Mouse (Mus musculus): ENCODE results near the gene Ap1m1. TPM values are rescaled to one million over a fixed set of nuclear protein-coding genes. Genes with fewer than 3 reads are reported as not detected.
A peak's percentile ranks its signal among the peaks of the same experiment; 100 is the strongest.

Gene Ap1m1
- total RNA-seq, 2 experiments from 2014 or later: 98.9 to 106 TPM

DNA sequence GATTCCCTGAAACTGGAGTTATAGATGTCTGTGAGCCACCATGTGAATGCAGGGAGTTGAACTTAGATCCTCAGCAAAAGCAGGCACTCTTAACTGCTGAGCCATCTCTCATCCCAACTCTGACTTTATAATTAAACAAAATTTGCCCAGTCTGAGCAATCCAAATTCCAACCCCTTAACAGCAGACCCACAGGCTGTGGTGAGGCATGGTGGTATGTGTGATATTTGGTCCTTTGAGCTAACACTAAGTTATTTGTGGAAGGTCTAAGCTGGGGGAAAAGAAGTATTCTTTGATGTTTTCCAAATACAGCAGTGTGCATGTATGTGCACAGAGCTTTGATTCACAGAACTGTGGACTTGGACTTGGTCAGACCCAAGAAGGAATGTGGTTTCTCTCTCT lies 49.2 kb downstream of the Ap1m1 start:
- DNase-seq (ENCODE audit: low spot score in 2 of 2): no peak

DNA sequence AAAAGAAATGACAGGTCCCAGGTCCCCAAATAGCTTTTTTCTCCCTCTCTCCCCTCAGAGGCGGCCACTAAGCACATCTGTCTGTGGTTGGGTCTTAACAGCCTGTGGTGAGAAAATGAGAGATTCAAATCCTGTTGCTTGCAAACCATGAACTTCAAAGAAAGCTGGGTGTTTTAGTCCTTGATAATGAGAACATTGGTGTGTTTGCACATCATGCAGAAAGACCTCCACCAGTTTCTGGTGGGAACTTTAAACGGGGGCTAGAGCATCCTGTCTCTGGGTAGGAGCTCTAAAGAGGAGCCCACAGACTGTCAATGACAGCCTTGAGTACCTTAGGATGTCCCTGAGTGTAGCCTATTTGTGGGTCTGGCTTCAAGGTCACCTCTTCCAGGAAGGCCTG lies 51.3 kb downstream of the Ap1m1 start:
- DNase-seq (ENCODE audit: low spot score in 2 of 2): no peak

DNA sequence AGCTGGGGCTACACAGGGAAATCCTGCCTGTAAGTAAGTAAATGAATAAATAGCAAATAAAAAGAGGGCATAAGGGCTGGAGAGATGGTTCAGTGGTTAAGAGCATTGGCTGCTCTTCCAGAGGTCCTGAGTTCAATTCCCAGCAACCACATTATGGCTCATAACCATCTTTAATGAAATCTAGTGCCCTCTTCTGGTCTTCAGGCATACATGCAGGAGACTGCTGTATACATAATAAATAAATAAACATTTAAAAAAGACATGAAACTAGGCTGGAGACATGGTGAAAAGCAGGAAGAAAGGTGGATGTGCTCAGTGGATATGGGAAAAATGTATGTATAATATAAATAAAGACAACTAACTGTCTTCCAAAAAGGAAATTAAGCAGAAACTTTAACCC lies 53.5 kb downstream of the Ap1m1 start:
- no peak for DNase-seq (ENCODE audit: low spot score in 2 of 2)

DNA sequence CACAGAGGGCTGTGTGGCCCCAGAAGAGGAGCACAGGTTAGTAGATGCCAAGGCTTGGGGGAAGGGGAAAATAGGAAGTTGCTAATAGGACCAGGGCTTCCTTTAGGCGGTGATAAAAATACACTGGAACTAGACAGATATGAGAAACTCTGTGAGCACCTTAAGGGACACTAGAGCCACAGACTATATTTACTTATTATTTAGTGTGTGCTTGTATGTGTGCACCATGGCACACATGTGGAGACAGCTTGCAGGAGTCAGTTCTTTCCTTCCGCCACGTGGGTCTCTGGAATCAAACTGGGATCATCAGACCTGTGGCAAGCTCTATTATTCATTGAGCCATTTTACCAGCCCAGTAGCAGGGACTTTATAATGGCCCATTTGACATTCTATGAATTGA lies 55.3 kb downstream of the Ap1m1 start:
- no peak for DNase-seq (ENCODE audit: low spot score in 2 of 2)

DNA sequence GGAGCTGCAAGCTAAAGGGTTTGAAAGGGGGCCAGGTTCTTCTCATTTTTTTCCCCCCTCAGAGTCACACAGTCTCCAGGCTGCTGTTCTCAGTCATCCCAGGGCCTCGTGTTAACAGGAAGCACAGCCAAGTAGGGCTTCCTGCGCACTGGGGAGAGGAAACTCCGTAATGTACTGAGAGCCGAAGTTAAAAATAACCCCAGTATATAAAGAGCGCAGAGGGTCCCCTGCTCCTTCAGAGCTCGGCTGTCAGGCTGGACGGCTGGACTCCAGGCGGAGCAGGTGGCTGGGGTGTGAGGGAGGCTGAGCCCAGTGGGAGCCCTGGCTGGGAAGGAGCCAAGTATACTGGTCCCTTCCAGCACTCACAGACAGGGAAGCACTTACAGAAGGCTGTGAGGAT lies 55.9 kb downstream of the Ap1m1 start:
- peak; percentile 63 to 72 for DNase-seq (ENCODE audit: low spot score in 2 of 2)

DNA sequence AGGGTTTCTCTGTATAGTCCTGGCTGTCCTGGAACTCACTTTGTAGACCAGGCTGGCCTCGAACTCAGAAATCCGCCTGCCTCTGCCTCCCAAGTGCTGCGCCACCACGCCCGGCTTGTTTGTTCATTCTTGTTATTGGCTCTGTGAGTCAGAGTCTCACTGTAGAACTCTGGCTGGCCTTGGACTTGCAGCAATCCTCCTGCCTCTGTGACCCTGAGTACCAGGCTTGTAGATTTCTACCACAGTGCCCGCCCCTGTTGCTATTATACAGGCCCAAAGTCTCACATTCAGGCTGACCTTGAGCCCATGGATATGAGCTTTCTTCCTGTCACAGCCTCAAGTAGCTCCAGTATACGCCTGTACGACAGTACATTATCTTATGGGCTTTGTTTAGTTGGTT lies 56.7 kb downstream of the Ap1m1 start:
- DNase-seq (ENCODE audit: low spot score in 2 of 2): no peak

DNA sequence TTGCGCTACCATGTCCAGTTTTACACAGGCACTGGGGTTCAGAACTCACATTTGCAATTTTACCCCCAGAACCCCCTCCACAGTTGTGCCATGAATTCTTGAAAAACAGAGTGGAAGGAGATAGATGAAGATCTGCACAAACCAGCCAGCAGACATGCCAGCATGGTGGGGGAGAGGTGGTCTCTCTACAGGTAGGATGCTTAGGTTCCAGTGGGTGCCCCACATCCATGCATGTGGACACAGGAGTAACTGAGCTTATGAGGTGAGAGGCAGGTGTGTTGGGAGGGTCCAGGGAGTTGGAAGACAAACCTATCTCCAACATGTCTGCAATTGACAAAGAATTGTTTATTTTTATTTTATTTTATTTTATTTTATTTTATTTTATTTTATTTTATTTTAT lies 59.1 kb downstream of the Ap1m1 start:
- DNase-seq (ENCODE audit: low spot score in 2 of 2): no peak

DNA sequence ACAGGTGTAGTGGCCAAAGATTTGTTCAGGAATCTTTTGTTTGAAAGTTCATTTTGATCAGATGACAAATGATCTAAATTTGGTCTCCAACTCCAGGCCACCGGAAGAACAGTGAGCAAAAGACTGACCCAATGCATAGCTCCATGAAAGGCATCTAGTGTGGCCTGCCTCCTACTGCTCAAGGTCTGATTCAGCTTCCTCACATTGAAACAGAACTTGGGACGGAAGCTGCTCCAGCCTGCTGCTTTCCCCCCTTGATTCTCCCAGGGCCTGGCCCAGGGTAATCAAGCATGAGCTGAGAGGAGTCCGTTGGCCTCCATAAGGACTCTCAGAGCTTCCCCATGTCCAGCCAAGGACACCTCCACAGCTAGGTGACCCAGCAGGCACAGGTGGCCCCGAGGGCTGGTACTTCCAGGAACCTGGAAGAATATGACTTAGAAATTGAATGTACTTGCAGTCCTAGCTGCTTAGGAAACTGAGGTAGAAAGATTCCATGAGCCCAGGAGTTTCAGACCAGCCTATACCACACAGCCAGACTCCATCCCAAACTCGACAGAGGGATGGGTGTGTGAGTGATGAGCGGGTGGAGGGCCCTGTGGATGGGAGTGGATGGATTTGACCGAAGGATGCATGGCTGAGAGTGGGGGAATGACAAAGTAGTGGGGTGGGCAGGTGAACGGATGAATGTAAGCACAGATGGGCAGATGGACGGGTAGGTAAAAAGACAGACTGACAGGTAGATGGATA lies 61.0 kb downstream of the Ap1m1 start:
- DNase-seq (ENCODE audit: low spot score in 2 of 2): no peak

DNA sequence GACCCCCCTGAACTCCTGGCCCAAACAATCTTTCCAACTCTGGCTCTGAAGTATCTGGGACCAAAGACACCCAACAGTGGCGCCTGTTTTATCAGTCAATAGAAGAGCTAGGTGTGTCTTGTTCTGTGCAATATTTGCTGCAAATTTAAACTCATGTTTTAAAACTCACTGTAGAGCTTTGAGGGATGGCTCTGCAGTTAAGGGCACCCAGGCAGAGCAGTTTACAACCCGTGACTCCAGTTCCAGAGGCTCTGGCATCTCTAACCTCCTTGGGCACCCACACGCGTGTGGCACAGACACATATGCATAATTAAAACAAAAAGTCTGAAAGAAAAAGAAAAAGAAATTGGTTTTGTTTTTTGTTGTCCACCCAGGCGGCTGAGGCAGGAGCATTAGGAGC lies 61.7 kb downstream of the Ap1m1 start:
- no peak for DNase-seq (ENCODE audit: low spot score in 2 of 2)

DNA sequence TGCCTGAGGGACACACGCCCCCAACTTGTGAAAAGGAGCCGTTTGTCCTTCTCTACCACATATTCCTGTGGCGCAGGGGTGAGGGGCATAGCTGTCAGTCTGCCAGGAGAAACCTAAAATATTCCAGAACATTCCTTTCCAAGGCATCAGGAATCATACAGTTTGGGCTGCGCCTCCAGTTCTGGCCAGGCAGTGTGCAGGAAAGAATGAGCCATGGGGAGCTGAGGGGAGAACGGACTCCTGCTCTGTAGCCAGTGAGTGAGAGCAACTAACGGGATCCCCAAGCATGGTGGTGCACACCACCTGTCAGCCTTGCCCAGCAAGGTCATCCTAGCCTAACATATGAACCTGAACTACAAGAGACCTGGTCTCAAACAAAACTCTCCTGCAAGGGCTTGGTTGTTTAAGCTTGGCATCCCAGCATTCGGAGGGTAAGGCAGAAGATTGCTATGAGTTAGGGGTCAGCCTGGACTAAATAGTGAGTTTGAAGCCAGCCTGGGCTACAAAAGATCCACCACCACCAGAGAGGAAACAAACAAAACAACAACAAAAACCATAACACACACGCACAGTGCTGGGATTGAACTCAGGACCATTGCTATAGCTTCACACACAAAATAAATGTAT lies 63.3 kb downstream of the Ap1m1 start:
- DNase-seq (ENCODE audit: low spot score in 2 of 2): no peak

DNA sequence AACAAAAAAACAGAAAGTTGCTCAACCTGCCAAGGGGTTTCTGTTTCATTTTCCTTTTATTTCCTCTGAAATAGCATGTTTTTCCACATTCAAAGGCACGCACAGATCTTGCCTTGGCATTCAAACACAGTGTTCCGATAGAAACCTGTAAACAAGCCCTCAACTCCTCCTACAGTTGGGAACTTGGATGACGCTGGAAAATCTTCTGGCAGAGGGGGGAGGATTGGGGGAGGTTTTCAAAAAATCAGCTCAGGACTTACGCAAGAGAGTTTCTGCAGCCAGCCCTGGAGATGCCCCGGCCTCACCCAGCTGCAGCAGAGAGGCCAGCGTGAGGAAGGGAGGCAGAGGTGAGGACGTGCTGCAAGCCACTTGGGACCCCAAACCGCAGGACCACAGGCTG lies 63.8 kb downstream of the Ap1m1 start:
- DNase-seq (ENCODE audit: low spot score in 2 of 2): peak in 1 of 2 experiments; percentile 54

DNA sequence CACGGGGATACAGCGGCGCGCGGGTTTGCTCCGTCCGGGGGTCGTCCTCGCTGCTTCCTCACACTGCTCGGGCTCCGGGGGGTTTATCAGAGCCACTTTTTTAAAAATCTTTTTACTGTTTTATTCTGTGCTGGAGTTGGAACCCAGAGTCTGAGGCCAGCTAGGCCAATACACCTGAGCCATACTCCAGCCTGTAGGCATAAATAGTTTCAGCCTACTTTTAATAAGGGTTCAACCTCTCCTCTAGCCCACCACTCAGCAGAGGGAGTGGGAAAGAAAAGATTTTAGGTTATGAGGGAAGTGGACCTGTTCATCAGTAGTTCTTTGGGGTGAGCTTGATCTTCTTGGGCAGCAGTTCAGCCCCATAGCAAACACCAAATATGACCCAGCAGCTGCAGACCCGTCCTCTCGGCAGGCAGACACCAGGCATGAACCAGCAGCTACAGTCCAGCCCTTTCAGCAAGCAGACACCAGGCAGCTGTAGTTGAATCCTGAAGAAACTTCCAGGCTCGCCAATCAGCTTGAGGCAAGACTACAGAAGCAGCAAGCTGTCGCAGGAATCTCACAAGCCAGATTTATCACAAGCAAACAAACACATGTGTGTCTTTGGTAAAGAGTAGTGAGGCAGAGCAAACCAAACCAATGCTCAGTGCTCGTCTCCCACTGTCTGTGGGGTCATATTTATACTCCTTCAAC lies 65.5 kb downstream of the Ap1m1 start, which contains the start of gene Gm10282:
Gene Gm10282, minus strand, starts transcription at position 51 of the 696 bp plus-strand sequence.
- no peak for DNase-seq (ENCODE audit: low spot score in 2 of 2)

DNA sequence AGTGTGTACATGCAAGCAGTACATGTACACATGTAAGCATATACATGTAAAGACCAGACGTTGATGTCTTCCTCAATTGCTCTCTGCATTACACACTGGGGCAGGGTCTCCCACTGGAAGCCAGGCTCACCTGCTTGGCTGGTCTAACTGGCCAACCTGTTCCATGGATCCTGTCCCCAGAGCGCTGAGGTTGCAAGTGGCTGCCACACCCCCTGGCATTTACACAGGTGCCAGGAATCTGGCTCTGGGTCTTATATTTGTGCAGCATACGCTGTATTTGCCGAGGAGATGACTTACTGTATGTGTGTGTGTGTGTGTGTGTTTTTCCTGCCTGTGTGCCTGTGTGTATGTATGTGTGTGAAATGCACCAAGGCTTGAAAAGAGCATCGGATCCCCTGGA lies 67.1 kb downstream of the Ap1m1 start:
- no peak for DNase-seq (ENCODE audit: low spot score in 2 of 2)

Other genes starting within 250 kb of the Ap1m1 start
- not detected for gene Cyp4f18, start 230.4 kb upstream of the Ap1m1 start, total RNA-seq (2021)
- not detected for gene Olfr372, start 198.8 kb upstream of the Ap1m1 start, total RNA-seq (2021)
- not detected for gene Olfr373, start 156.8 kb upstream of the Ap1m1 start, total RNA-seq (2021)
- gene Olfr374, start 133.0 kb upstream of the Ap1m1 start, total RNA-seq (2021): not detected
- 10 to 100 TPM; 38.0 to 42.4 TPM for gene Tpm4, start 105.0 kb upstream of the Ap1m1 start, total RNA-seq (2021)
- 10 to 100 TPM; 37.8 to 43.1 TPM for gene Rab8a, start 78.8 kb upstream of the Ap1m1 start, total RNA-seq (2021)
- gene Hsh2d, start 50.4 kb upstream of the Ap1m1 start, total RNA-seq (2021): not detected
- not detected for gene Cib3, start 27.2 kb upstream of the Ap1m1 start, total RNA-seq (2021)
- gene Gm11034, start 26.4 kb upstream of the Ap1m1 start, total RNA-seq (2021): not detected
- gene Fam32a, start 20.3 kb upstream of the Ap1m1 start, total RNA-seq (2021): 10 to 100 TPM; 52.2 to 56.5 TPM
- 10 to 100 TPM in 1 of 2 experiments, 1 to 10 TPM in 1; 9.7 to 10.6 TPM for gene Gm10282, start 65.2 kb downstream of the Ap1m1 start, total RNA-seq (2021)
- 10 to 100 TPM; 20.2 to 22.0 TPM for gene Klf2, start 79.0 kb downstream of the Ap1m1 start, total RNA-seq (2021)
- 10 to 100 TPM; 69.7 to 72.4 TPM for gene Eps15l1, start 181.4 kb downstream of the Ap1m1 start, total RNA-seq (2021)
- gene Calr3, start 203.9 kb downstream of the Ap1m1 start, total RNA-seq (2021): 1 to 10 TPM in 1 of 2 experiments, under 1 TPM in 1; 0.78 to 1.5 TPM
- 10 to 100 TPM; 10.7 to 13.2 TPM for gene 1700030K09Rik, start 203.9 kb downstream of the Ap1m1 start, total RNA-seq (2021)
- gene Cherp, start 235.2 kb downstream of the Ap1m1 start, total RNA-seq (2021): 10 to 100 TPM; 72.4 to 75.2 TPM